Mouse (Mus musculus): Measurements from ENCODE around the gene Stk38. TPM values are rescaled to one million over a fixed set of nuclear protein-coding genes. Genes with fewer than 3 reads are reported as not detected.

Stk38 gene
- total and polyA plus RNA-seq, 2 experiments: 45.8 to 54.4 TPM

DNA sequence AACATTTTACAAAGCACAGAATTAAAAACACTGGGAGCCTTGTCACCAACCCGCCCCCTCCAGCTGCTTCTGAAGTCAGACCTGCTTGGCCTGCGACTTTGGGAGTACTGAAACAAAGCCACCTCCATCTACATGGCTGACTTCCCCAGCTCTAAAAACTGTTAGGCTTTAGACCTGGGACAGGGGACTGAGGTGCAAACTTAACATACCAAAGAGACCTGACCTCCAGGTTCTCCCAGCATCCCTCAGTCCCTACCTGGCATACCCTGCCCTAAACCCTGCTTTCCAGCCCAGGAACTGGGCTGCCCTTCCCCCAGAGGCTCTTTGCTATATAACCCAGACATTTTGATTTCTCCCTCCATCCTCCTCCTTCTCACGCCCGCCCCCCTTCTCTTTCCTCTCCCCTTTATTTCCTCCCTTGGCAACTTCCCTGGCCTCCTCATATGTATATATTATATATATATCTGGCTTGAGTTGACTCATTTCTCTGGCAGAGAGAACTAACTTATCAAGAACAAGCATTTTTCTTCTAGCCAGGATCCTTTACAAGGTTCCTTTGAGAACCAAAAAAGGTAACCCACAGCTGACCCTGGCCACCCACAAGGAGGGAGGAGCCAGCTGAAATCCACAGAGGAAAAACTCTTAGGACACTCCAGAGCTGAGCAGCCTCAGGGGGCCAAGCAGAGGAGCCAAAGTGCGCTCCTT, 19.0 kb upstream of the Stk38 start:
- Histone ChIP-seq H3K27me3 (ENCODE audit: control insufficient read depth, insufficient read depth, low read length) (no peaks in the 10 kb centered on the region), H3K27ac (replicated peaks; ENCODE audit: insufficient read depth, low read depth, low read length) (no peak overlapping the region), H3K4me1 (ENCODE audit: control insufficient read depth, insufficient read depth, low read length) (peaks cover 3% of the 10 kb centered on the region; the same call in 1 of the 2 replicates), H3K9ac (ENCODE audit: low read depth, low read length) (no peak overlapping the region), H3K36me3 (ENCODE audit: control insufficient read depth, insufficient read depth, low read length) (no peaks in the 10 kb centered on the region), H3K4me3 (ENCODE audit: insufficient read depth, low read depth, low read length) (no peak overlapping the region), H3K79me2 (ENCODE audit: control insufficient read depth, insufficient read depth, low read length) (no peaks in the 10 kb centered on the region)
- no peak for TF ChIP-seq CTCF (IDR thresholded peaks at IDR 0.05; ENCODE audit: low read depth, low read length)
- TF ChIP-seq POLR2A (IDR thresholded peaks at IDR 0.05; ENCODE audit: extremely low read depth, insufficient read depth, low read length): no peak
- no peak for DNase-seq (ENCODE audit: extremely low read depth, low read depth, low spot score)
- WGBS: 85% methylated on average over 5 of the region's 5 CpGs

DNA sequence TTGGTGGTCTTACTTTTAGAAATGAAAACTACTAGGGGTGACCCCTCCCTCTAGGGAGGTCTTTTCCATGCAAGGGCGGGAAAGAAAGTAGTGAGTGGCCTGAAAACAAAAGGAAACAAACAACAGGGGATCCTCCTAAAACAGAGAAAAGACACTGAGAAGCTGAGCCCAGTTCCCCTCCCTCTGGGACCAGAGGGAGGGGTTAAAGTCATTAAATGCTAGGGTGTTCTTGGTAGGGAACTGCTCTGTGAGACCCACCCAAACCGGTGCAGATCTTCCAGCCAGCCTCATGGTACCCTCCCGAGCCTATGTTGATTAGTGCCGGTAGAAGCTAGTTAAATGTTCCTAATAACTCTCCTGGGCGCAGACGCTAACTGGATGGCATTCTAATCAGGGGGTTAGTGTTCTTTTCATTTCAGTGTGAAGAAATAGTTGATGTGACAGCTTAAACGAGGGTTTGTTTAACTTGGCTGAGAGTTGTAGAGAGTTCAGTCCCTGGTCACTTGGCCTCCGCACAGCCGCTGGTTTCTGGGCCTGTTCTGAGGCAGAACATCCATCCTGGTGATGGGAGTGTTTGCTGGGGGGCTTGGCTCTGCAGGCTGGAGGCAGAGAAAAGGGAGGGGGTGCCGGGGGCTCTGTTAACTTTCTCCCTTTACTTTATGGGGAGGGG, 17.2 kb upstream of the Stk38 start:
- TF ChIP-seq CTCF (IDR thresholded peaks at IDR 0.05; ENCODE audit: low read depth, low read length): no peak
- DNase-seq (ENCODE audit: extremely low read depth, low read depth, low spot score): peak; percentile 86
- peaks cover 3% of the 10 kb centered on the region; the same call in 1 of the 2 replicates for H3K4me1 ChIP-seq (ENCODE audit: control insufficient read depth, insufficient read depth, low read length)
- no peaks in the 10 kb centered on the region for H3K27me3 ChIP-seq (ENCODE audit: control insufficient read depth, insufficient read depth, low read length)
- 19% methylated on average over 10 of the region's 10 CpGs for WGBS
- H3K4me3 ChIP-seq (ENCODE audit: insufficient read depth, low read depth, low read length): no peak overlapping the region
- H3K9ac ChIP-seq (ENCODE audit: low read depth, low read length): no peak overlapping the region
- H3K27ac ChIP-seq (replicated peaks; ENCODE audit: insufficient read depth, low read depth, low read length): no peak overlapping the region
- H3K79me2 ChIP-seq (ENCODE audit: control insufficient read depth, insufficient read depth, low read length): no peaks in the 10 kb centered on the region
- H3K36me3 ChIP-seq (ENCODE audit: control insufficient read depth, insufficient read depth, low read length): no peaks in the 10 kb centered on the region

DNA sequence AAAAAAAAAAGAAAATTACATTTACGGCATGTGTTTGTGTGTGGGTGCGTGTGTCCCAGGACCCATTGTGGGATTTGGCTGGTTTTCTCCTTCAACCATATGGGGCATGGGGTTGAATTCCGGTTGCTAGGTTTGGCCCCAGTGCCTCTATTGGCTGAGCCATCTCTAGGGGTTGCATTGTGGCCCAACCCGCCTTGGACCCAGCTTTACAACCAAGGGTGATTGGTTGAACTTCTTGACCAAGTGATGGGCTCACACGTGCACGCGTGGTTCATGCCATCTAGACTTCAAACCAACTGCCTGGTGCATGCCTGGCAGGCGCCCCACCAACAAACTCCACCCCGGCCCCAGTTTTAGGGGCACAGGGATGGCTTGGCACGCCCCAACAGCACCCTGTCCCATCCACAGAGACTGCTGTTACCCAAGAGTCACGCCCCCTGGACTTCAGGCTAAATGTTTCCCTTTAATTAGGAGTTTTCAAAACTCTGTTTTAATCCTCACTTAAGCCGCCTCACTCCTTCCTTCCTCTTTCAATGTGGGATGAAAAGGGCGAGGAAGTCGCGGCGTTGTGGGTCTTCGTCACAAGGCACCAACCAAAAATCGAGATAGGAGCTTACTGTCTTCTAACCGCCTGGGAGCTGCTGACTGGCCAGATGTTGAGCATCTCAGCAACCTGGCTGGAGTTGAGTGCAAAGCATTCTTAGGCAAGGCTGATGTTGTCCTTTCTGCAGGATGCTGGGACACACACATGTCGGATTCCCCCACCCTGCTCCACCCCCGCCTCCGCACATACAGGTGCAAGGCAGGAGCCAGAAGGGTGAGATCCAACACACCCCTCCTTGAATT, 16.5 kb upstream of the Stk38 start:
- Histone ChIP-seq H3K36me3 (ENCODE audit: control insufficient read depth, insufficient read depth, low read length) (no peaks in the 10 kb centered on the region), H3K27ac (replicated peaks; ENCODE audit: insufficient read depth, low read depth, low read length) (no peak overlapping the region), H3K79me2 (ENCODE audit: control insufficient read depth, insufficient read depth, low read length) (no peaks in the 10 kb centered on the region), H3K27me3 (ENCODE audit: control insufficient read depth, insufficient read depth, low read length) (no peaks in the 10 kb centered on the region), H3K4me1 (ENCODE audit: control insufficient read depth, insufficient read depth, low read length) (peaks cover 3% of the 10 kb centered on the region; the same call in 1 of the 2 replicates), H3K9ac (ENCODE audit: low read depth, low read length) (no peak overlapping the region), H3K4me3 (ENCODE audit: insufficient read depth, low read depth, low read length) (no peak overlapping the region)
- DNase-seq (ENCODE audit: extremely low read depth, low read depth, low spot score): no peak
- WGBS: 81% methylated on average over 22 of the region's 22 CpGs
- TF ChIP-seq CTCF (IDR thresholded peaks at IDR 0.05; ENCODE audit: low read depth, low read length) (no peak), POLR2A (IDR thresholded peaks at IDR 0.05; ENCODE audit: extremely low read depth, insufficient read depth, low read length) (no peak)

DNA sequence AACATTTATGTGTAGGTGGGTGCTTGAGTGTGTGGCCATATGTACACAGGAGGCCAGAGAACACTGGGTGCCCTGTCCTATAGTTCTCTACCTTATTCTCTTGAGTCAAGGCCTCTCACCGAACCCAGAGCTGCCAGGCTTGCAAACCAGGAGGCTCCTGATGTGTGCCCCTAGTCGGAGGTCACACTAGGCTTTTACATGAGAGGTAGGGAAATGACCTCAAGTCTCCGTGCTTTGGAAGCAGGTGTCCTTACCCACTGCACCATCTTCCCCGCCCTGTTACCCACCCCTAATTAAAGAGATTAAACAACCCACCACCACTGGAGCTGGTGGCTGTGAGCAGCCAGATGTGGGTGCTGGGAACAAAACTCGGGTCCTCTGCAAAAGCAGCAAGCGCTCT, 15.6 kb upstream of the Stk38 start:
- H3K9ac ChIP-seq (ENCODE audit: low read depth, low read length): no peak overlapping the region
- peaks cover 3% of the 10 kb centered on the region; the same call in 1 of the 2 replicates for H3K4me1 ChIP-seq (ENCODE audit: control insufficient read depth, insufficient read depth, low read length)
- H3K36me3 ChIP-seq (ENCODE audit: control insufficient read depth, insufficient read depth, low read length): no peaks in the 10 kb centered on the region
- H3K79me2 ChIP-seq (ENCODE audit: control insufficient read depth, insufficient read depth, low read length): no peaks in the 10 kb centered on the region
- no peak overlapping the region for H3K4me3 ChIP-seq (ENCODE audit: insufficient read depth, low read depth, low read length)
- H3K27ac ChIP-seq (replicated peaks; ENCODE audit: insufficient read depth, low read depth, low read length): no peak overlapping the region
- TF ChIP-seq CTCF (IDR thresholded peaks at IDR 0.05; ENCODE audit: low read depth, low read length) (no peak), POLR2A (IDR thresholded peaks at IDR 0.05; ENCODE audit: extremely low read depth, insufficient read depth, low read length) (no peak)
- H3K27me3 ChIP-seq (ENCODE audit: control insufficient read depth, insufficient read depth, low read length): no peaks in the 10 kb centered on the region
- 93% methylated on average over 6 of the region's 6 CpGs for WGBS
- DNase-seq (ENCODE audit: extremely low read depth, low read depth, low spot score): no peak

DNA sequence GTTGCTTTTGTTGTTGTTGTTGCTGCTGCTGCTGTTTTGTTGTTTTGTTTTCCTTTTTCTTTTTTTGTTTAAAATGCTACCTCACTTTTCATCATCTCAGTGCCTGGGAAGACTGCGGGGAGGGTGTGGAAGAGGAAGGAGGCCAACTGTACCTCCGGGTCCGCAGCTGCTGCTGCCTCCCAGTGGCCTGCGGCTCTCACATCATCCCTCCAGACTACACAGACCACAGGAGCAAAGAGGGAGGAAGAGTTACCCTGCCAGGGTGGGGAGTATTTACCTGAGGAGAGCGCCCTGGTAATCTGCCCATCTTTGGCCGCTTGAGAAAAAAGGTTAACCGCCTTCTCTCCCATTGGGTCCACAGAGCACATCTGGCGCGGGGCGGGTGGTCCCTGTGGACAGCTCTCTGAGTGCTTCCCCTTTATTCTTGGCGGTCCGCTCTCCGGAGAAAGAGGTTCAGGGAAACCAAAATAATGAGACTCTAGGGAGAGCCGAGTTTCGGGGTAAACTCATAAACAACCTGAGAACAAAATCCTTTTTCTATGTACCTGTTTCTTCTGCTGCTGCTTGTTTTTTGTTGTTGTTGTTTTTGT, 14.5 kb upstream of the Stk38 start:
- Histone ChIP-seq H3K9ac (ENCODE audit: low read depth, low read length) (no peak overlapping the region), H3K79me2 (ENCODE audit: control insufficient read depth, insufficient read depth, low read length) (no peaks in the 10 kb centered on the region), H3K4me1 (ENCODE audit: control insufficient read depth, insufficient read depth, low read length) (peaks cover 3% of the 10 kb centered on the region; the same call in 1 of the 2 replicates), H3K4me3 (ENCODE audit: insufficient read depth, low read depth, low read length) (no peak overlapping the region), H3K36me3 (ENCODE audit: control insufficient read depth, insufficient read depth, low read length) (no peaks in the 10 kb centered on the region), H3K27ac (replicated peaks; ENCODE audit: insufficient read depth, low read depth, low read length) (no peak overlapping the region), H3K27me3 (ENCODE audit: control insufficient read depth, insufficient read depth, low read length) (no peaks in the 10 kb centered on the region)
- 63% methylated on average over 15 of the region's 15 CpGs for WGBS
- no peak for DNase-seq (ENCODE audit: extremely low read depth, low read depth, low spot score)
- TF ChIP-seq POLR2A (IDR thresholded peaks at IDR 0.05; ENCODE audit: extremely low read depth, insufficient read depth, low read length) (no peak), CTCF (IDR thresholded peaks at IDR 0.05; ENCODE audit: low read depth, low read length) (peak; percentile 70)

Measured in liver, adult 2 months (tissue).